Mouse (Mus musculus) spleen, adult 2 months (tissue): ENCODE data around the gene Cnot6.

Experiments used
- CTCF ChIP-seq: fragments of 200-500 bp; IDR thresholded peaks from 2 replicates; pipeline ENCODE4 v1.5.1; 2011; ENCODE audit warnings: mild to moderate bottlenecking, inconsistent platforms; ENCODE audit not compliant: insufficient read depth, insufficient read length, insufficient replicate concordance; ENCODE audit errors: extremely low read depth
- POLR2A ChIP-seq: fragments of 200-500 bp; IDR thresholded peaks from 2 replicates; pipeline ENCODE4 v1.6.1; 2011; ENCODE audit warnings: low read depth, low read length, inconsistent platforms

GRCm38 (mm10) chr11:49632256-49632655 is 80.3 kb downstream of the Cnot6 start:
- TF ChIP-seq CTCF (no peak), POLR2A (no peak)
